Mouse (Mus musculus) cerebellum, adult 11 months (tissue): ENCODE data around the gene Olfr417.
"Not testable (repeated sequence)": the region's sequence is repeated elsewhere in the genome, so short reads cannot be mapped to it uniquely, and the experiment has no call there.

Experiments used
- DNase-seq: peaks from one replicate; pipeline ENCODE4 v3.0.0; 2022

Olfr417 gene

DNA sequence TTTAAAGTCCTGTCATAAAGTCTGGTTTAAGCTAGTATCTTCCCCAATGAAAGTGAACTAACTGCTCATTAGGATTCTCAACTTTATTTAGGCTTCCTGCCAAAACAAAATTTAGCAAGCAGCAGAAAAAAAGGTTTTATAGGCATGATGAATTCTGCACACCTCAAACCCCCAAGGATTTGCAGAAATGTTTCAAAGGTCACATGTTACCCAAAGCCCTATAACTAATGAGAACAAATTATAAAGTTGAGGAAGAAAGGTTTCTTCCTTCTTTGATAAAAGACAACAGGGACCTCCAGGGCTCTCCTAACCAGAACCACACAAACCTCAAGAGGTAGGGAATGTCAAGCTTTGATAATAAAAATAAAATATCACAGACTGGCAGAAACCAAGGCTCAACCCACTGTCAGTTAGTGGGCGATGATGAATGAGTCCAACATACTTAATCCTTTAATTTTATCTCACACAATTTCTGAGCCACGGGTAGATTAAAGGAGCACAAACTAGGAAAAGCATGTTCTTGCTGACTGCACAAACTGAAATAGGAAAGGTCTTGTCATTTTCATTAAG is at the start of gene Olfr417:
Olfr417 (plus strand) TSS at position 241 of the 570 bp plus-strand sequence.
- no peak for DNase-seq

GRCm38 (mm10) chr1:174317308-174317707 is 47.6 kb upstream of the Olfr417 start:
- no peak for DNase-seq

- DNase-seq, result no peak
These were observed 34.7 kb upstream of the Olfr417 start, which contains the start of gene Mptx1 for GRCm38 (mm10) chr1:174330218-174330617. Mptx1 (plus strand) TSS chr1:174330518.

GRCm38 (mm10) chr1:174353636-174354035 is 11.3 kb upstream of the Olfr417 start:
- DNase-seq, result not testable (repeated sequence)

DNA sequence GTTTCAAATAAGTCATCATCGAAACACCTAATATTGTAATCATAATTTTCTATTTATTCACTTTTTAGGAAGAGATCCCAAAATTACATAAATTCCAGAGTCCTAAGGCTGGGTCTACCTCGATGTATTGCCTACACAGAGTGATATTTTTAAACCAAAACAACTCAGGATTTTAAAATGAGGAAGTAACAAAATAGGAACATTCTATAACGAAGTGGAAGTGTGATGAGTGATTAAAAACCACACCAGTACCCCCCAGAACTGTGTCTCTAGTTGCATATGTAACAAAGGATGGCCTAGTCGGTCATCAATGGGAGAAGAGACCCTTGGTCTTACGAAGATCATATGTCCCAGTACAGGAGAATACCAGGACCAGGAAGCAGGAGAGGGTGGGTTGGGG is 10.3 kb upstream of the Olfr417 start:
- no peak for DNase-seq

DNA sequence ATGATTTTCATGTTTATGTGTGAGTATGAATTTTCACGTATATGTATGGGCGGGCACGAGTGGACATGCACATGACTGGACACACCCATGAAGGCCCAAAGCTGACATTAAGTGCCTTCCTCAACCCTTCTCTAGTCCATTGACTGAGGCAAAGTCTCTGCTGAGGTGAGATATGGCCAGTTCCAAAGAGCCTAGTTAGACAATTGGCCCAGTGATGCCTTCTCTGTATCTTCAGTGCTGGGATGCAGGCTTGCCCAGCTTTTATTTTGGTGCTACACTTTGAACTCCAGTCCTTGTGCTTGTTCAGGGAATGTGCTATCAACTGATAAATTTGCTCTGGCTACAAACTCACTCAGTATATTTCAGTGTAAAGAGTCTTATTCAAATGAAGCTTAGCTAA is 8.9 kb downstream of the Olfr417 start:
- DNase-seq, result no peak

DNA sequence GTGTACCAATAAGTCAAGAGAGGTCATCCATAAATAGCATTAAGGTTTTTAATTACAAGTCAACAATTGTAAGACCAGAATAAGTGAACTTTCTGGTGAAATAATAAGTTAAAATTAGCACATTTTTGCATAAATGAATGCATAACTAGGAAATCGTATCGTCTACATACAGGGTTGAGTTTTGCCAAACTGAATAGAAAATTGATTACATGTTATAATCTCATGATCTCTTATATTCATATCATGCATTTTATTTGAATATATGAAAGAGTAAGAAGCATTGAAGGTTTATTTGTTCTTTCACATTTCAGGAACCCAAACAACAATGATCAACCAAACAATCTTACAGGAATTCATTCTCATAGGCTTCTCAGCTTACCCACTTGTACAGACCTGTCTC is 25.8 kb downstream of the Olfr417 start, which contains the start of gene Olfr248:
Olfr248 (plus strand) TSS at position 301 of the 400 bp plus-strand sequence.
- no peak for DNase-seq

DNA sequence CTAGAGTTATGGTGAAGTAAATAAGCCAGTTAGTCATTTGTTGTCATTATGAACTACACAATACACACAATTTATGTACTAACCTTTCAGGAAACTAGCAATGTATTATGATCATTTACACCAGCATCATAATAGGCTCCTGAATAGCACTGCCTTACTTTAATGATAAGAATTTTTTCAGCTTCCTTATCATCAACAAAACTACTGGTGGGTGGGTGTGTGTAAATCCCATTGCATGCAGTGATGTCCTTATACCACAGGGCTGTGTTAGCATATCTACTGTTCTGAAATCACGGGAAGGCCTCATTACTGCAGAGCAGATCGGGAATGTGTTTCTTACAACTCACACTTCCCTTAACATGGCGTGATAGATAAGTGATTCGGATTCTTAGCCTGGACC is 58.0 kb downstream of the Olfr417 start:
- no peak for DNase-seq

DNA sequence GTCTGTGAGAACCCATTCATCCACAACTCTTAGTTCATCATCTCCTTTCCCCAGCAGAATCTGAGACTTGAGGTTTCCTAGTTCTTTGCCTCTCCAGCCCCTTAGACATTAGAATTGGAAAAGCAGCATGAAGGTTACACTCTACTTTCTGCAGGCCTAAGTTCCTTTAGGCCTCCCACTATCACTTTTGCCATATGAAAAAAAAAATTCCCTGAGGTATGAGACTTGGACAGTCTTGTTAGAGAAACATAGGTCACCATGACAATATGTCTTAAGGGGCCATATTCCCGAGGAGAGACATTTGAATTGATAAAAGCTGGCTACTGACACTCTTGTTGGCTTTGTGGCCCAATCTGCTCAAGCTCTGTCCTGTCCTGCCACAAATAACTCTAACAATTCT is 58.8 kb downstream of the Olfr417 start, which contains the start of gene Olfr414:
Olfr414 (plus strand) TSS at position 301 of the 400 bp plus-strand sequence.
- DNase-seq, result no peak
